Comparison of ENCODE assay signal across 18 mouse cellular contexts in genomic region chr3:114971183-114971582, GRCm38 (mm10).
"Had no signal": no experiment of that assay in that cellular context is flagged by ENCODE, and none has a peak within 500 bp of the region (broad histone marks: within the 10 kb centered on the region; RNA-seq: fewer than 3 reads in every experiment).

No protein-coding gene starts in this region.

- H3K9ac ChIP-seq: liver, embryonic 12.5 days; liver, embryonic 14.5 days; lung, embryonic 14.5 days; midbrain, embryonic 12.5 days; stomach, embryonic 15.5 days had no signal

- H3K36me3 ChIP-seq: liver, embryonic 12.5 days; midbrain, embryonic 10.5 days; midbrain, embryonic 12.5 days; stomach, embryonic 15.5 days had no signal

- H3K27me3 ChIP-seq: liver, embryonic 12.5 days; midbrain, embryonic 12.5 days; stomach, embryonic 15.5 days had no signal

- H3K9me3 ChIP-seq: liver, embryonic 12.5 days; midbrain, embryonic 10.5 days; midbrain, embryonic 12.5 days; stomach, embryonic 15.5 days had no signal

- H3K4me3 ChIP-seq: liver, embryonic 12.5 days; midbrain, embryonic 10.5 days; midbrain, embryonic 12.5 days; myocyte; stomach, embryonic 15.5 days had no signal

- H3K4me1 ChIP-seq: liver, embryonic 12.5 days; midbrain, embryonic 10.5 days; midbrain, embryonic 12.5 days; stomach, embryonic 15.5 days had no signal

- ATAC-seq: liver, embryonic 12.5 days; midbrain, embryonic 16.5 days had no signal

- H3K4me2 ChIP-seq: liver, embryonic 12.5 days; lung, embryonic 14.5 days; midbrain, embryonic 12.5 days; stomach, embryonic 15.5 days had no signal

- H3K27ac ChIP-seq: liver, embryonic 12.5 days; liver, embryonic 14.5 days; midbrain, embryonic 10.5 days; midbrain, embryonic 12.5 days; stomach, embryonic 15.5 days; stomach, postnatal 0 days had no signal

- DNase-seq: lung, adult 18-20 months; lung, embryonic 14.5 days; lung, postnatal 10 days; lung, postnatal 4 days; midbrain, embryonic 14.5 days; retina, postnatal 1 day; right cerebral cortex, adult 18-20 months; thymus, adult 2 months; thymus, postnatal 25 days; thymus, postnatal 4 days had no signal
